Mouse (Mus musculus): ENCODE data around the gene Mad2l1. TPM values are rescaled to one million over a fixed set of nuclear protein-coding genes. Genes with fewer than 3 reads are reported as not detected.
A peak's percentile ranks its signal among the peaks of the same experiment; 100 is the strongest.

Gene Mad2l1
- 1 to 10 TPM; 2.7 to 2.8 TPM for total RNA-seq (2021)
- 1.7 and 3.2 TPM in 2 replicates for polyA plus RNA-seq (2012; rRNA removed)
- long read RNA-seq: 0 reads

- Histone ChIP-seq H3K27me3 (ENCODE audit: control insufficient read depth, insufficient read depth, low read length) (no peaks in the 10 kb centered on the region), H3K9ac (ENCODE audit: low read depth, low read length) (peak within 1 kb of the TSS; percentile 71), H3K36me3 (ENCODE audit: control insufficient read depth, insufficient read depth, low read length) (no peaks in the 10 kb centered on the region; the same call in 1 of the 2 replicates), H3K4me1 (ENCODE audit: control insufficient read depth, insufficient read depth, low read length) (no peaks in the 10 kb centered on the region), H3K4me3 (peak within 1 kb of the TSS; percentile 63), H3K27ac (peak within 1 kb of the TSS; percentile 85), H3K79me2 (replicated peaks; ENCODE audit: control insufficient read depth, insufficient read depth, low read length) (no peaks in the 10 kb centered on the region)
- TF ChIP-seq EP300 (IDR thresholded peaks at IDR 0.05; ENCODE audit: insufficient read depth, low read depth, low read length) (peak; percentile 24; the same call in 1 of the 2 replicates), POLR2A (IDR thresholded peaks at IDR 0.05; ENCODE audit: insufficient read depth, low read depth, low read length) (peak; percentile 94), CTCF (IDR thresholded peaks at IDR 0.05) (peak; percentile 35)
- intact Hi-C loops (cut with DNase I): loop anchor here (2.0 to 10.0 kb wide), 2 partner anchors 630 to 732 kb away; no protein-coding TSS in a partner anchor
- under 1% methylated on average over 57 of the region's 57 CpGs for WGBS
- peak; percentile 96 to 99 for DNase-seq
Observed at GRCm38 (mm10) chr6:66535028-66535862, at the start of gene Mad2l1. Mad2l1 (plus strand) TSS chr6:66535390.

GRCm38 (mm10) chr6:66493685-66494084 is 41.5 kb upstream of the Mad2l1 start:
- no peaks in the 10 kb centered on the region for H3K27me3 ChIP-seq (ENCODE audit: control insufficient read depth, insufficient read depth, low read length)
- no peak for DNase-seq
- H3K4me1 ChIP-seq (ENCODE audit: control insufficient read depth, insufficient read depth, low read length): no peaks in the 10 kb centered on the region
- H3K4me3 ChIP-seq: no peak overlapping the region
- no peaks in the 10 kb centered on the region for H3K36me3 ChIP-seq (ENCODE audit: control insufficient read depth, insufficient read depth, low read length)
- no peak overlapping the region for H3K27ac ChIP-seq
- 75% methylated on average over 3 of the region's 3 CpGs for WGBS
- no peak for TF ChIP-seq EP300 (IDR thresholded peaks at IDR 0.05; ENCODE audit: insufficient read depth, low read depth, low read length)
- TF ChIP-seq CTCF (IDR thresholded peaks at IDR 0.05): no peak
- no peak for TF ChIP-seq POLR2A (IDR thresholded peaks at IDR 0.05; ENCODE audit: insufficient read depth, low read depth, low read length)
- no peak overlapping the region for H3K9ac ChIP-seq (ENCODE audit: low read depth, low read length)
- H3K79me2 ChIP-seq (replicated peaks; ENCODE audit: control insufficient read depth, insufficient read depth, low read length): no peaks in the 10 kb centered on the region
- intact Hi-C loops (cut with DNase I): no loop called here

GRCm38 (mm10) chr6:66516368-66516767 is 18.8 kb upstream of the Mad2l1 start:
- intact Hi-C loops (cut with DNase I): no loop called here
- no peak for TF ChIP-seq EP300 (IDR thresholded peaks at IDR 0.05; ENCODE audit: insufficient read depth, low read depth, low read length)
- no peak for TF ChIP-seq POLR2A (IDR thresholded peaks at IDR 0.05; ENCODE audit: insufficient read depth, low read depth, low read length)
- no peak for TF ChIP-seq CTCF (IDR thresholded peaks at IDR 0.05)
- no peak for DNase-seq
- WGBS: 89% methylated on average over 5 of the region's 5 CpGs
- no peaks in the 10 kb centered on the region for H3K4me1 ChIP-seq (ENCODE audit: control insufficient read depth, insufficient read depth, low read length)
- H3K36me3 ChIP-seq (ENCODE audit: control insufficient read depth, insufficient read depth, low read length): no peaks in the 10 kb centered on the region
- H3K9ac ChIP-seq (ENCODE audit: low read depth, low read length): no peak overlapping the region
- H3K79me2 ChIP-seq (replicated peaks; ENCODE audit: control insufficient read depth, insufficient read depth, low read length): no peaks in the 10 kb centered on the region
- no peak overlapping the region for H3K4me3 ChIP-seq
- H3K27me3 ChIP-seq (ENCODE audit: control insufficient read depth, insufficient read depth, low read length): no peaks in the 10 kb centered on the region
- no peak overlapping the region for H3K27ac ChIP-seq

- Histone ChIP-seq H3K4me1 (ENCODE audit: control insufficient read depth, insufficient read depth, low read length) (no peaks in the 10 kb centered on the region), H3K36me3 (ENCODE audit: control insufficient read depth, insufficient read depth, low read length) (no peaks in the 10 kb centered on the region), H3K4me3 (no peak overlapping the region), H3K27ac (no peak overlapping the region), H3K27me3 (ENCODE audit: control insufficient read depth, insufficient read depth, low read length) (no peaks in the 10 kb centered on the region), H3K79me2 (replicated peaks; ENCODE audit: control insufficient read depth, insufficient read depth, low read length) (no peaks in the 10 kb centered on the region), H3K9ac (ENCODE audit: low read depth, low read length) (no peak overlapping the region)
- intact Hi-C loops (cut with DNase I): no loop called here
- WGBS: 92% methylated on average over 10 of the region's 10 CpGs
- TF ChIP-seq POLR2A (IDR thresholded peaks at IDR 0.05; ENCODE audit: insufficient read depth, low read depth, low read length) (no peak), EP300 (IDR thresholded peaks at IDR 0.05; ENCODE audit: insufficient read depth, low read depth, low read length) (no peak), CTCF (IDR thresholded peaks at IDR 0.05) (no peak)
- DNase-seq: no peak
Observed at GRCm38 (mm10) chr6:66528386-66528785, 6.8 kb upstream of the Mad2l1 start.

- intact Hi-C loops (cut with DNase I): loop anchor here (2.0 to 10.0 kb wide), 5 partner anchors 632 to 1491 kb away; partner anchors contain the start of gene Smarcad1
- Histone ChIP-seq H3K79me2 (replicated peaks; ENCODE audit: control insufficient read depth, insufficient read depth, low read length) (no peaks in the 10 kb centered on the region), H3K9ac (ENCODE audit: low read depth, low read length) (no peak overlapping the region), H3K4me1 (ENCODE audit: control insufficient read depth, insufficient read depth, low read length) (no peaks in the 10 kb centered on the region), H3K27me3 (ENCODE audit: control insufficient read depth, insufficient read depth, low read length) (no peaks in the 10 kb centered on the region), H3K27ac (no peak overlapping the region), H3K4me3 (no peak overlapping the region), H3K36me3 (ENCODE audit: control insufficient read depth, insufficient read depth, low read length) (no peaks in the 10 kb centered on the region; the same call in 1 of the 2 replicates)
- 36% methylated on average over 3 of the region's 3 CpGs for WGBS
- no peak for DNase-seq
- TF ChIP-seq POLR2A (IDR thresholded peaks at IDR 0.05; ENCODE audit: insufficient read depth, low read depth, low read length) (no peak), CTCF (IDR thresholded peaks at IDR 0.05) (peak; percentile 86), EP300 (IDR thresholded peaks at IDR 0.05; ENCODE audit: insufficient read depth, low read depth, low read length) (no peak)
Observed at GRCm38 (mm10) chr6:66533241-66533640, 1.9 kb upstream of the Mad2l1 start.
